Mouse (Mus musculus) monocyte, adult 5-6 weeks (primary cell): ENCODE measurements at regions not wholly inside any gene's neighbourhood (a gene's known extent, or its start where the extent isn't known, plus 50 kb on each side); places are given as distances from the start of the nearest gene placed in this dataset.

Source experiments
- ATAC-seq: fragments of 153-309, 156-312 bp; replicated peaks from 2 replicates; pipeline ENCODE4 v1.8.0; 2017; ENCODE audit warnings: mild to moderate bottlenecking; ENCODE audit not compliant: low TSS enrichment, insufficient number of reproducible peaks, severe bottlenecking, poor library complexity, low FRiP score

DNA sequence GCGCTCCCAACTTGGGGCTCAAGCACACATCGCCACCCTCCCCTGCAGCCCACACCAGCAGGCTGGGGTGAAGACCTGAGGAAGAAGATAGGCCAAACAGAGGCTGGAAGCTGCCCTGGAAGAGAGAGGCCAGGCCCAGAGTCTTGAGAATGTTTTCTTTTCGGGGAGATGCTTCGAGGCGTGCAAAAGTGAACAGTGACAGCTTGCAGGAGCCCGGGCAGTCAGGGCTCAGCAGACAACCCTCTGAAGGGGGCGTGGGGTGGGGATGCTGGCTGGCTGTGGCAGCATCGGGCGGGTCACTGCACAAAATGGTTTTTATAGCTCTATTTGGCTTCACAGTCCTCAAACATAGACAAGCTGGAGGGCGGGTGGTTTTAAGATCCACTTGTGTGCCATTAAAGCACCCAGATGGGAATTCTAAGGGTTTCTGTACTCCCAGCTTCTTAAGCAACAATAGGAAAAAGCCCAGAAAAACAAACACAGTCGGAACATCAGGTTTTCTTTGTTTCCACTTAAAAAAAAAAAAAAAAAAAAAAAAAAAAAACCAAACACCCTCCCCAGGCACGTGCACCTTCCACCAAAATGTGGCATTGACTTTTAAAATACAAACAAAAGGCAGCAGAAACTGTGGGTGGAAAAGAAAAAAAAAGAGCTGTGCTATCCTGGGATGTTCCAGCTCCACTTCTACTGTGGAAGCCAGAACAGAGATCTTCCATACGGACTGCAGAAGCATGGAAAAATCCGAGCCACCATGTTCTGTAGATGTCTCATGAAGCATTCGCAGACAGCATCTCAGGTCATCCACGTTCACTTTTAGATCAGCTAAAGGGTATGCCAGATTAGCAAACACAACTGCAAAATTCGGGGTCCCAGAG lies 123.5 kb downstream of the Ly86 start:
- no peak for ATAC-seq

DNA sequence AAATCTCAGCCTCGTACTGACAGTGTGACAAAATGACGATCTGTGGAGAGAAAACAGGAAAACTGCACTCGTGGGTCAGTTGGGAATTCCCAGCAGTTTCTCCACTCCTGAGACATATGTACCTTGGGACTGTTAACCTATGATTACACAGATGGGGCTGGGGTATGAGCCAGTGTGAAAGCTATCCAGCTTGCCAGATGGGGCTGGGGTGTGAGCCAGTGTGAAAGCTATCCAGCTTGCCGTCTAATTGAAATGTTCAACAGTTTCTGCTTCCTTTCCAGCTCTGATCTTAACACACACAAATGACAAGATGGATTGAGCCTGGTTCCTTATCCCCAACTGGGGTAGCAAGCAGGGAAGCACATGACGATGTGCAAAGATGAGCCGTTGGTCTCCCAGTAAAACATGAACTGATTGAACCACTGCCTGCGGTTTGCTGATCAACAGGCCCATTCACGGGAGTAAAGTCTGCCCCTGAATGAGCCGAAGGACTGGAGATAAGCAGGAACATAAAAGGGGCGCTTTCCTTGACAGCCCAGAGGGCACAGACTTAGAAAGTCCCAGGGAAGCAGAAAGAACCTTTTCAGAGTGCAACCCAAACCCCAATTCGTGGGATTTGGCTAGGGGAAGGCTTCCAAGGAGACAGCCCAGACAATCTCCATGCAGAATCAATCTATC lies 125.4 kb downstream of the Ly86 start:
- no peak for ATAC-seq

DNA sequence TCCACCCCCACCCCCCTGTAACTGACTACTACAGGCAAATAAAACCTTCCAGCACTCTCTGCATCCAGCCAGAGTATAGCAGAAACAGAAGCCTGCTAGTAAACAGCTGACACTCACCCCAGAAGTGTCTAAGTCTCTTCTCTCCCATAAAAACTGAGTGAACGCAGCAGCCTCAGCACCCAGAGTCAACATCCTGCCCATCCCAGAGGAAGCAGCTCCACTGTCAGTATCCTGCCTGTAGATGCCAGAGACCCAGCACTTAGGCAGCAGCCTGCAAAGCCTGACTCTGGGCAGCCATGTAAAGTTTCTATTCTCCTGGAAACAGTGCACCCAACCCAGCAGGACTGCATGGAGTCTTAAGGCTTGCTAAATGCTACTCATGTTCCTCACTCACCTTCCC lies 128.4 kb downstream of the Ly86 start:
- ATAC-seq: no peak

DNA sequence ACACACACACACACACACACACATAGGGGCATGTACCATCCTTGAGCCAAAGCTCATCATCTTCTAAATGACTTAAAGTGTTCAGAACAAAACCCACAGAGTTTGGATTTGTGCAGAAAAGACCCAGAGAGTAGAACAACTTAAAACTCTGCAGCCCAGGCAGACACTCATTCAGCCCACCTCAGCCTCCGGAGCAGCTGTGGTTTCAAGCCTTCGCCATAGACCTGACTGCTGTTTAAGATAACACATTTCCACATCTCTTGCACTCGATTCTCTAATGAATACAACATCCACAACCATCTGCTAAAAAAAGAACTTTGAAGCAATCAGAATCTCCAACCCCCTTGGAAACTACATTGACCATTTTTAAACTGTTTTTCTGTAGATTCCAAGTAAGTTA lies 130.8 kb downstream of the Ly86 start:
- ATAC-seq: no peak

DNA sequence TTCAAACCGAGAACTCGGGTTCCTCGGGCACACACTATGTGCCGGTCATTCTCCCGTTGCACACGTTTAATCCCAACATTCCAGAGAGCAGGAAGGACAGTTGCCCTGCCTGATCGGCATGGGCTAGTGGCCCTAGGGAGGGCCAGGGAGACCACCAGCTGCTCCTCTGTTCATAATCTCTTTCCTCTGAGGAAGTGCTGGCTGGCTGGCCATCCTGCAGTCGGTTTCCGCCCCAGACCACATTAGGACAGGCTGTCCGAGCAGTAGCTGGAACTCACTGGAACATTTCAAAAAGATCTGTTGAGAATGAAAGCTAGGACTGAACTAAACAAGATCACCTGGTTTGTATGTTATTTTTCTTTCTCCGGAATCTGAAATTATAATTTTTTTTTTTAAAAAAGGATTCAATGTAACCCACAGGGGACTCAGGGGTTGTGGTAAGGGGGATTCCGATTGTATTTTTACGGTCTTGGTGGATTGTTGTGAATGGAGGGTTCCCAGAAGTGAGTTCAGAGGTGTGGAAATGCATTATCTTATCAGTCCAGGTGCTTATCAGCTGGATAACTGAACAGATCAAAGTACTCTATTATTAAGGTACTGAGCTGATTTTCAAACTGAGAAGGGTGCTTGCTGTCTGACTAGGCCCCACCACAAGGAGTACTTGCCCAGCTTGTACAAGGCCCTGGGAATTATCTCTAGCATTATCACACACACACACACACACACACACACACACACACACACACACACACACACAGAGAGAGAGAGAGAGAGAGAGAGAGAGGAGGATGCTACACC lies 131.4 kb downstream of the Ly86 start:
- ATAC-seq: no peak

DNA sequence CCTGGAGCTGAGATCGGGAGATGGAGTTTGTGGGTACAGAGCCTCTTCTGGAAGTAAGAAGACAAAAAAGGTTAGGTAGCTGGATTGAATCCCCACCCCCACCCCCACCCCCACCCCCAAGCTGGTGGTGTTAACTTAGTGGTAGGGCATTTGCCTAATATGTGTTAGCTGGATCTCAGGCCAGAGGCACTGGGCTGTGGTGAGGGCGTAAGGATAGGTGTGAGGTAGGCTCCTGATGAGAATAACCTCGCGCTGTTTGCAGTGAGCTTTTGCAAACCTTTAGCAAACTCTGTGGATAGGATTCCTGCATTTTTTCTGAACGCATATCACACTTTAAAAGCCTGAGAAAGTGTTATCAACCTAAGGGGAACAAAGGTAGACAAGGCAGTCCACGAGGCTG lies 132.3 kb downstream of the Ly86 start:
- ATAC-seq: no peak

DNA sequence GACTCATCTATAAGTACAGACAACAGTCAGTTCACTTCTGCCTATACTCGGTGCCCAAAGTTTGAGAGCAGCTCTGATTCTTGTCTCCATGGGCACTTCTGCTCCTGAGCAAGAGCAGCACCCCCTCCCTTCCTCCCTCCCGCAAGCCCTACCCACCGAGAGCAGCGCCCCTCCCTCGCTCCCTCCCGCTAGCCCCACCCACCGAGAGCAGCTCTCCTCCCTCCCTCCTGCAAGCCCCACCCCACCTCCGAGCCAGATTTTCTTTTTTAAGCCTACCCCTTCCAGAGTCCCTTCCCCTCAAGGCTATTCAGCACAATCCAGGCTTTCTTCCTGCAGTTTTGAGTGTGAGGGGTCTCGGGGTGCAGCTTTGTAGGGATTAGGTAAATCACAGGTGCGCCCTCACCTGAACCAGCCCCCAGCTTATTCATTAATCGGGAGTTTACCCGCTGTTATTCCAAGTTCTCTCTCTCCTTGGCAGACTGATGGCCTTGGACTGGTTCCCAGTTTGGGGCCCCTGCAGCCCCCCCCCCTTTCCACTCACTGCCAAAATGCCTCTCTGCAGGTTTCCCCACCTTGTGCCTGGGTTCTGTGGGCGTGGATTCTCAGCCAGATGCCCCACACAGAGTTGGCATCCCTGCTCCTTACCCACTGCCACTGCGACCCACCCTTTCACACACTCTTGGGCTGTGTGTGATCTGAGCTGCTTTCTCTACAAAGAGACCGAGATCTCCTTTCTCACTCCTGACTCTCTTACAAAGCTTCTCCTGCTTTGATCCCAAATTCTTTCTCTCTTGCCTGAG lies 132.9 kb downstream of the Ly86 start:
- peak; percentile 54; the same call in 1 of the 2 replicates for ATAC-seq

DNA sequence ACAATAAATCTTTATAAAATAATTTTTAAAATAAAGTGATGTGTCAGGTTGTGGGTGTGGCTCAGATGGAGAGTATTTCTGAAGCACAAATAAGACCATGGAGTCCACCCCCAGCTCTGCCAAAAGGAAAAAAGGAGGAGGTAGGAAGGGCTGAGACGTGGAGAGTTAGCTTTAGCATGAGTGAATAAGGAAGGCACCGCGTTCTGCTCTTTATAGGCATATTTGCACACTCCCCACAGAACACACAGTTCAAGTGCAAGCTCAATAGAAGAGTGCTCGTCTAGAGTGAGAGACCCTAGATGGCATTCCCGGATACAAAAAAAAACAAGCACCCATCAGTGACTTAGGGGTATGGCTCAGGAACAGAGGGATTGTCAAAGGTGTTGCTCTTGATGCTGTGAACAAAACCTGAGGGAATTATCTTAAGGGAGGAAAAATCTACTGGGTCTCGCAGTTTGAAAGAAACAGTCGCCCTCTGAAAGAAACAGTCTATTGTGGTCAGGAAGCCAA lies 134.2 kb downstream of the Ly86 start:
- ATAC-seq: no peak

DNA sequence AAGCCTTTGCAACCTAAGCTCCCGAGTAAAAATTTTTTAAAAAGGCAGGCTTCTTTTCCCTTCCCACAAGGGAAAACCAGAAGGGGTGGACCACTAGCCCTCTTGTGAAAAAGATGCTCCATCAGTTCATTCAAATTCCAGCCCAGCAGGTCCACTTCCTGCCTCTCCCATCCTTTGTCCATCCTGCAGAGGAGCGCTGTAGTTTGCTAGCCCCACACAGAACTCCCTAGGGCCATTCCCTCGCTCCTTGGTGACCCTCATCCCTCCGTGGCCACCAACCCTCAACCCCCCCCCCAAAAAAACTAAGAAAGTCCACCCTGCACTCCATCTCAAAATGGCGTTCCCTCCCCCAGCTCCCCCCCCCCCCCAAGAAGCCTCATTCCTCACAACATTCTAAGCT lies 136.5 kb downstream of the Ly86 start:
- no peak for ATAC-seq

DNA sequence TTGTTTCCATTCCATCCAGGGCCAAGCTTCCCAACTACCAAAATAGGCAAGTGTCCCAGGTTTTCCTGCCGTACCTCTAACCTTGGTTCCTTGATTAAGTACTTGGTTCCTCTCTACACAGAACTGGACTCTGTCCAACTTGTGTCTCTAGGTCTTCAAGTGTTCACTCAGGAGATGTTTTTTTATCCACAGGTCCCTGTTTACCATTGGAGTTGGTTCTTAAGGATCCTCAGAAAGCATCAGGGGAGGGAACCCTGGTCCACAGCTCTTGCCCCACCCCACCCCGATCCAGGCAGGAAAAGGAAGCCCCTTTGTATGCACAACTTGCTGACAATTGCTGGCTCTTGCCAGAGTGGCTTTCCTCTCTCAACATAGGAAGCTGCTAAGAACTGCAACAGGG lies 137.0 kb downstream of the Ly86 start:
- no peak for ATAC-seq

DNA sequence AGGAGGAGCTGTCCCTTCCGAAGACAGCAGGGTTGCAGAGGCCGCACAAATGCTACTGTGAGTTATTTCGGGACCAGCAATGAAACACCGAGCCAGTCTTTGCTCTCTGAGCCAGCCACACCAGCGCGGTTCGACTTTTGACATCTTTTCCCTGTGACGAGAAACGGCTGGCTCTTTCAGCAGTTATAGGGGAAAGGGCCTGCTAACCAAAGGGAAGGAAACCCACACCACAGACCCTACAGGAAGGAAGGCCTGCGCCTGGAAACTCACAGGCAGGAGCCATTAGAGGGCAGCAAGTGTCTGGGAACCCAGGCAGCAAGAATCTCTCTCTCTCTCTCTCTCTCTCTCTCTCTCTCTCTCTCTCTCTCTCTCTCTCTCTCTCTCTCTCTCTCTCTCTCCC lies 137.6 kb downstream of the Ly86 start:
- ATAC-seq: no peak

DNA sequence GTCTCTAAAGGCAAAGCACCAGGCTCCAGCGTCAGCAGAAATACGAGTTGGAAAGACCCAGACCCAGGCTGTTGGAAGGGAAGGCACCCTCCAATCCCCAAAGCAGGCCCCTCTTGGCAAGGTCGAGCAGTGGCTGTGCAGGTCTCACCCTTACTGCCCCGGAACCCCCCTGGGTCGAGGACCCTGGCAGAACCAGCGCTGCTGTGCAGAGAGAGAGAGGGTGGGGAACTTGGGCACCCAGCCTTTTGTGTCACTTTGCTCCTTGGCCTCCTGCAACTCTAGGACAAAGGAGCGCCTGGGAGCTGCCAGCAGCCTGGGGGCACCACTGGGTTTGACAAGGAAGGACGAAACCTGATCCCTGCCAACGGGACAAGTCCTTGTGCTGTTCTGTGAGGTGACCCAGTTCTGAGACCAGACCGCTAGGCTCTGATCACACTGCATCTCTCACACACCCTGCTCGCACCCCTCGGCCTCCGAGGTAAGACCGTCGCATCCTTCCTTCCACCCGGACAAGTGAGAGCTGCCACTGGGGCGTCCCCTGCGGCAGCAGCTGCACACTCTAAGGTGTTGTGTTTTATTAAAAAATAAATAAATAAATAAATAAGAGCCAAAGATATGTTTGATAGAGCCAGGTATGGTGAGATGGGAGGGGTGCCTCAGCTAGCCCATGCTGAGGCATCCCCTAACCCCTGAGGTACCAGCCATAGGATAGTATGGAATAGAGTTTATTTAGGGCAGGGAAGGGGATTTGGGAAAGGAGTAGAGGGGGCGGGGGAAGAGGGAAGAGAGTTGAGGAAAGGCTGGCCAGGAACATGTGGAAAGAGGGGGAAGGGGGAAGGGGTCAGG lies 138.2 kb downstream of the Ly86 start:
- 0 out of 2 replicates have a peak, but pooled peaks have one; percentile 31 for ATAC-seq

DNA sequence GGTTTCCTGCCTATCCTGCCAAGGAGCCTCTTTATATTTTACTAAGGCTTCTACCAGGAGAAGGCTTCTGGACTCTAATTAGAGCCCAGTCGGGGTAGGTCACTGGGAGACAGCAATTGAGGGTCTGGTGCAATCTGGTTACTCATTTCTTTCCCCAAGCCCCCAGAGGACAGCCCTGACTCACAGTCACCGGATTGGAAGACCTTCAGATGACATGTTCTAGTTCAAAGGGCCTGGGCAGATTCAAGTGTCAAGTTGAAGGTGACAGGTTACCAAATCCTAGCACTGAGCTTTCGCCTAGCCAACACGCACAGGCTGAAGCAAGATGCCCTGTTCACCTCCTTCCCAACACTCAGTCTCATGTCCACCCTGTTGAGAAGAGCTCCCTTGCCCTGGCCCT lies 139.6 kb downstream of the Ly86 start:
- ATAC-seq: no peak

DNA sequence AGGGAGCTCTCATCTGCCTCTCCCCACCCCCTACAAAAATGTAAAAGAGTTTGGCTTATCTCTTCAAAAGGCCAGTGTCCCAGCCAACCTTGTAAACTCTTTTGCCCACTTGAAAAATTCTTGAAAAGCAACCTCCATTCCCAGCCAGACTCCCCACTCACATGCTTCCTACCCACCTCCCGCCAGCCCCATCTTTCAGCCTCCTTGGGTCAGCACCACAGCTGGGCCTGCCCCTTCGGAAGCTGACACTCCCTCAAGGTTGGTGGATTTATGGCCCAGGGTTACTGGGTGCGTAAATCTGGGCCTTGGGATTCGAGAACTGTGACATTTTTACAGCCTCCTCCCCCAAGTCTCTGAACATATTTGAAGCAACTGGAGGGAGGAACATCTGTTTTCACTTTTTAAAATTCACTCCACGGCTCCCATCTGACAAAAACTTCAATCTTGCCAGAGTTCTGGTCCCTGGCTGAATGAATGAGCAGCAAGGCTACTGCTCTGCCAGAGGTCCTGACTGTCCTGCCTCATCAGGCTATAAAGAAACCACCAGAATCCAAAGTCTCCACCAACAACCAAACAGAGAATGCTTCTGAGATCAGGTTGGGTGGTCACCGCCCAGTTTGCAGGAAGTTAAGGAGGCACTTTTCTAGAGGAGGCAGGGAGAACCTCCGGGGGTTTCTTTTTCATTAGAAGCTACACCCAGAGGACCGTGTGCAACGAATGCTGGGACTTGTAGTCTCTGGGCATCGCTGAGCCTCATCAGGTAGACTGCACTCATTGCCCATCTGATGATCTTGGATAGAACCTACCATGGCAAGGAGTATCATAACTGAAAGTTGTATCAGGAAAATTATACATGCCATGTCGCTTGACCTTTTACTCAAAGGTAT lies 147.3 kb downstream of the Ly86 start:
- no peak for ATAC-seq

DNA sequence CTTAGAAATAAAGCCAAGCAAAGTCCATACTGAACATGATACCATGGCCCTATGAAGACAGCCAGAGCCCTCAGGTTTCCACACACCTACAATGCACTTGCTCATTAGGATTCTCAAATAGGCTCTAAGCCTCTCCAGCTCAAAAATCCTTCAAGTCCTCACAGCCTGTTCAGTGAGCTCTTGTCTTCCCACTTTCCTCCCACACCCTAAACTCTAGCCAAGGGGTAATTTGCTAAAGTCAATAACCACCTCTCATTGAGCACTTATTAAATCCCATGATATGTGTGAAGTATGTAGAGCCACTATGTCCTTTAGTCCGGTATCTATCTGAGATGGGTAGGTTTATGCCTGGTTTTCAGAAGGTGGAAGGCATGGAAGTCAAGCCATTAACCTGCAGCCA lies 148.3 kb downstream of the Ly86 start:
- ATAC-seq: no peak

DNA sequence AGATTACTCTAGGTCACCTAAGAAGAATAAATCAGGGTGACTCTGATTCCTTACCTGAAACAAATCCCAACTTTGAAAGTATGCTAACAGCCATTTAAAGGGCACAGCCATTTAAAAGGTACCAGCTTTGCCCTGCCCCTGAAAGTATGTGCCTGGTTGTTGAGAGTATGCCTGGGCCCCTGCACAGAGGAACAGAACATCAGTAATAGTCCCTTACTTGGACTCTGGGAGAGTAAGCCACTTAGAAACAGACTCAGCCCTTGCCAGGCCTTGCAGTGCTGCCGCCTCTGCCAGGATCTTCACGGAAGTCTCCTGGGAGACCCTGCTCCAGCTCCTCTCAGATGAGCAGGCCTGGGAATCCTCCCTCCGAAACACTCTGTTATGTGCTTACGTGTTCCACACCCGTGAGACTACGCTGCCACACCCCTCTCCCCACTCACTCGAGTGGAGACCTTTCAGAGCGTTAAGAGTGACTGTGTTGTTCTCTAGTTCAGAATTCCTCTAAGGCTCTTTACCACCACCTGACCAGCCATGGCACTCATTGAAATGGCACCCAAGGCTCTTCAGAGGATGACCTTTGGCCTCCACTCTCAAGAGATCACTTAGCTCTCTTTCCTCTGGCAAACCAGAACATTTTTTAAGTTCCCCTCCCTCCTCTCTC lies 150.4 kb downstream of the Ly86 start:
- ATAC-seq: no peak
